Mouse (Mus musculus): ENCODE results near the gene Ms4a18.

GRCm38 (mm10) chr19:11059967-11060366 is 42.1 kb upstream of the Ms4a18 start:
- TF ChIP-seq GATA1 (IDR thresholded peaks at IDR 0.05; ENCODE audit: borderline replicate concordance, low read length) = no peak
- TF ChIP-seq FLI1 (IDR thresholded peaks at IDR 0.05; ENCODE audit: low read length) = no peak
